Comparison of ENCODE assay signal across 23 mouse cellular contexts in the genomic region with DNA sequence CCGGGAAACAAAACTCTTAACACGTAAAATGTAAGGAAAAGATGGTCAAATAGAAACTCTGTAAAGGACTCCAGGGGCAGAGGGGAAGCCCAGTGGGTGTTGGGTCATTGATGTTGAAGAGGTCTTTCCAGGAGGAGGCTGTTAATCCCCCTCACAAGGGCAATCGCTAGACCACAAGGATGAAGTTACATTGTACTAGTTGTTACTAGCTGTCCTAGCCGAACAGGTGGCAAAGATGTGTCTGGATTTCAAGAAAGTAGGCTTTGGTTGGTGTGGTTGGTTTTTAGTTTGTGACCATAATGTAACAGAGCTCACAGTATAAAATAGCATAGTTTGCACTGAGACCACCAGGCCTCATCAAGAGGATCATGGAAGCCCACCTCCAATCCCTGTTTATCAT. TPM values are rescaled to one million over a fixed set of nuclear protein-coding genes. Genes with fewer than 3 reads are reported as not detected.
"Had no signal": no experiment of that assay in that cellular context is flagged by ENCODE, and none has a peak within 500 bp of the region (broad histone marks: within the 10 kb centered on the region; RNA-seq: fewer than 3 reads in every experiment).

No protein-coding gene starts in this region.

- H3K4me3 ChIP-seq: limb, embryonic 12.5 days; liver, embryonic 13.5 days; lung, embryonic 15.5 days; megakaryocyte, embryonic 14.5 days; midbrain, embryonic 15.5 days; neural tube, embryonic 13.5 days had no signal

- H3K36me3 ChIP-seq: limb, embryonic 12.5 days; liver, embryonic 13.5 days; lung, embryonic 15.5 days; midbrain, embryonic 15.5 days; neural tube, embryonic 13.5 days had no signal

- H3K27me3 ChIP-seq: midbrain, embryonic 15.5 days; neural tube, embryonic 13.5 days had no signal

- DNase-seq: kidney, adult 11 months; kidney, postnatal 25 days; layer of hippocampus, adult 9-11 months; layer of hippocampus, postnatal 36 days; liver; liver, embryonic 13.5 days; liver, postnatal 0 days; lung, postnatal 14 days; right cerebral cortex, postnatal 25 days; spleen, adult 18-20 months; thymus, adult 2 months; thymus, postnatal 36 days had no signal

- H3K4me1 ChIP-seq: liver, embryonic 13.5 days had no signal

- ATAC-seq: hindbrain, postnatal 0 days; liver, postnatal 0 days; midbrain, embryonic 15.5 days had no signal

- H3K4me2 ChIP-seq: limb, embryonic 12.5 days; liver, embryonic 13.5 days; lung, embryonic 15.5 days; midbrain, embryonic 11.5 days; midbrain, embryonic 15.5 days; neural tube, embryonic 13.5 days had no signal

- H3K9me3 ChIP-seq: limb, embryonic 12.5 days; liver, embryonic 13.5 days; lung, embryonic 15.5 days; megakaryocyte, embryonic 14.5 days; midbrain, embryonic 15.5 days; neural tube, embryonic 13.5 days had no signal

- H3K9ac ChIP-seq: limb, embryonic 12.5 days; liver, embryonic 13.5 days; liver, postnatal 0 days; lung, embryonic 15.5 days; midbrain, embryonic 15.5 days; neural tube, embryonic 13.5 days had no signal

- H3K27ac ChIP-seq: hindbrain, postnatal 0 days; limb, embryonic 12.5 days; liver, embryonic 13.5 days; lung, embryonic 15.5 days; macrophage; midbrain, embryonic 15.5 days; neural tube, embryonic 13.5 days had no signal

RNA-seq across cellular contexts. Expression of gene March10, which starts 3.5 kb away (rescaled TPM):
- total RNA-seq: monocyte, adult 5-6 weeks had no signal
- polyA plus RNA-seq: kidney, embryonic 14.5 days; limb, embryonic 12.5 days; liver, embryonic 13.5 days; liver, postnatal 0 days; macrophage; midbrain, embryonic 11.5 days; neural tube, embryonic 13.5 days; stomach, embryonic 14.5 days had no signal
